Mouse (Mus musculus) erythroblast, embryonic 14.5 days (primary cell): ENCODE measurements around the gene Prkn.

ENCODE experiments used
- GATA1 ChIP-seq: IDR thresholded peaks from 2 replicates; pipeline ENCODE4 v1.6.1; 2012; ENCODE audit warnings: low read length, inconsistent platforms, mixed read lengths
- TAL1 ChIP-seq: IDR thresholded peaks from 3 replicates; pipeline ENCODE4 v1.6.1; 2012; ENCODE audit warnings: low read length, inconsistent platforms, mixed read lengths

DNA sequence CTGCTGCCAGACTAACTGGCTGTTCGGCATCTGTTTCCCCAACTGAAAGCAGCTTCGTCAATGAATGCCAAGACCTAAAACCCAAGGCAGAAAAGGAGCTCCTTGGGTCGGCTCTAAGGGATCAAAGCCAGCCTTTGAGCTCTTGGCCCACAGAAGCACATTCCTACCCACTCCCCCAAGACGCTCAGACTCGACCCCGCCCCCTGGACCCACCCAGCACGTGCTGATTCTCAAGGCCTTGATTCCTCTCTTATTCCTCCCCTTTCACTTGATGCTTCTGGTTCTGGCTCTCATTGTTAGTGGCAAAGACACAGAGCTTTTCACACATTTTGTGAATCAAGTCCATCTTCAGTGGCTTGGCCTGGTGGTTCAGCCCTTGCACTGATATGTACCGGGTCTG lies 979.3 kb downstream of the Prkn start:
- no peak for TF ChIP-seq TAL1
- no peak for TF ChIP-seq GATA1
